Mouse (Mus musculus) thymus, postnatal 0 days (tissue): ENCODE results near the gene Slc6a17. TPM values are rescaled to one million over a fixed set of nuclear protein-coding genes. Genes with fewer than 3 reads are reported as not detected.

ENCODE experiments used
- polyA plus RNA-seq: library from polyadenylated mRNA; unstranded; fragments of >200 nt; fragmentation: Nextera tagmentation; extraction: Ambion mirVana; gene quantifications from 2 replicates; pipeline ENCODE4 v1.2.1, GENCODE M21; 2015

Slc6a17 gene
- polyA plus RNA-seq, 1 experiment from 2014 or later: 0.33 TPM

Other genes with a start within 250 kb of the Slc6a17 start
- 250 and 260 TPM in 2 replicates for gene Lamtor5, start 239.2 kb downstream of the Slc6a17 start, polyA plus RNA-seq
- 0.51 and 0.92 TPM in 2 replicates for gene Slc16a4, start 226.8 kb downstream of the Slc6a17 start, polyA plus RNA-seq
- gene Rbm15, start 184.3 kb downstream of the Slc6a17 start, polyA plus RNA-seq: 16.3 and 20.3 TPM in 2 replicates
- gene Kcnc4, start 58.5 kb downstream of the Slc6a17 start, polyA plus RNA-seq: not detected in 2 replicates
- not detected in 2 replicates for gene Ubl4b, start 37.1 kb upstream of the Slc6a17 start, polyA plus RNA-seq
- 0.44 and 0.54 TPM in 2 replicates for gene Alx3, start 77.0 kb upstream of the Slc6a17 start, polyA plus RNA-seq
- gene Gm10961, start 113.3 kb upstream of the Slc6a17 start, polyA plus RNA-seq: not detected in 2 replicates
- gene Strip1, start 113.7 kb upstream of the Slc6a17 start, polyA plus RNA-seq: 30.5 and 33.4 TPM in 2 replicates
- gene Ahcyl1, start 178.5 kb upstream of the Slc6a17 start, polyA plus RNA-seq: 39.2 and 43.9 TPM in 2 replicates
- 6.0 and 6.5 TPM in 2 replicates for gene Csf1, start 242.5 kb upstream of the Slc6a17 start, polyA plus RNA-seq